In the genomic region with DNA sequence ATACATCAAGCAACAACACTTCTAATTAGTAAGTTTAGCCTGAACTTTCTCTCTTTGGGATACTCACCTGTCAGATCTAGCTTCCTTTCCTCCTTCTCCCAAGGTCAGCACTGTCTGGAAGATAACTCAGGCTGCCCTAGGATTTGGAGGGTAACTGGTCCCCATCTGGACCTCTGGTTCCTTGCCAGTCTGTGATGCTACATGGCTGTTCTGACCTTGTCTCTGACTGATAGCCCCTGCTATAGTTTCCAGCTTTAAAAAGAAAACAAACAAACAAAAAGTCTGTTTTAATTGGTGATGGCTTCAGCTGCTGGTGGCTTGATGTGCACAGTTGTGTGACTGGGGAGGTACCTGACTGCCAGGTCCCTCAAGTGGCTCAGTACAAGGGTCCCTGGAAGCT, we compare ENCODE assay signal across 17 mouse cellular contexts.
"Had no signal": no experiment of that assay in that cellular context is flagged by ENCODE, and none has a peak within 500 bp of the region (broad histone marks: within the 10 kb centered on the region; RNA-seq: fewer than 3 reads in every experiment).

No protein-coding gene starts in this region.

- DNase-seq: gastrocnemius, adult 2 months; gastrocnemius, postnatal 10 days; gastrocnemius, postnatal 25 days; heart, adult 2 months; heart, postnatal 10 days; heart, postnatal 4 days; kidney, adult 18-20 months; kidney, adult 8-10 months; kidney, postnatal 10 days; kidney, postnatal 25 days; kidney, postnatal 4 days; liver; liver, embryonic 13.5 days had no signal

- ATAC-seq: hindbrain, embryonic 16.5 days; inflammation-experienced regulatory T-cells, adult 6 months; intestine, embryonic 15.5 days; intestine, postnatal 0 days had no signal
